Mouse (Mus musculus): Measurements from ENCODE around the gene Olig3. TPM values are rescaled to one million over a fixed set of nuclear protein-coding genes. Genes with fewer than 3 reads are reported as not detected.

Olig3 gene
- polyA plus RNA-seq, 1 experiment: 0.09 TPM

- TF ChIP-seq POLR2A (IDR thresholded peaks at IDR 0.05; ENCODE audit: control insufficient read depth, low read depth, low read length) (no peak), CTCF (IDR thresholded peaks at IDR 0.05; ENCODE audit: control insufficient read depth, insufficient read depth, insufficient replicate concordance, low read depth, low read length) (no peak)
- no peak overlapping the region for H3K27ac ChIP-seq (ENCODE audit: control insufficient read depth, insufficient read depth, low read depth, low read length)
- H3K27me3 ChIP-seq (ENCODE audit: control insufficient read depth, insufficient read depth, low read length): no peaks in the 10 kb centered on the region
- H3K4me1 ChIP-seq (ENCODE audit: control insufficient read depth, insufficient read depth, low read length): peaks cover 7% of the 10 kb centered on the region
- H3K4me3 ChIP-seq (ENCODE audit: control insufficient read depth, low read depth, low read length): no peak overlapping the region
- H3K36me3 ChIP-seq (ENCODE audit: control insufficient read depth, insufficient read depth, low read length): no peaks in the 10 kb centered on the region
Observed at GRCm38 (mm10) chr10:19355076-19355475, 1.3 kb upstream of the Olig3 start.

DNA sequence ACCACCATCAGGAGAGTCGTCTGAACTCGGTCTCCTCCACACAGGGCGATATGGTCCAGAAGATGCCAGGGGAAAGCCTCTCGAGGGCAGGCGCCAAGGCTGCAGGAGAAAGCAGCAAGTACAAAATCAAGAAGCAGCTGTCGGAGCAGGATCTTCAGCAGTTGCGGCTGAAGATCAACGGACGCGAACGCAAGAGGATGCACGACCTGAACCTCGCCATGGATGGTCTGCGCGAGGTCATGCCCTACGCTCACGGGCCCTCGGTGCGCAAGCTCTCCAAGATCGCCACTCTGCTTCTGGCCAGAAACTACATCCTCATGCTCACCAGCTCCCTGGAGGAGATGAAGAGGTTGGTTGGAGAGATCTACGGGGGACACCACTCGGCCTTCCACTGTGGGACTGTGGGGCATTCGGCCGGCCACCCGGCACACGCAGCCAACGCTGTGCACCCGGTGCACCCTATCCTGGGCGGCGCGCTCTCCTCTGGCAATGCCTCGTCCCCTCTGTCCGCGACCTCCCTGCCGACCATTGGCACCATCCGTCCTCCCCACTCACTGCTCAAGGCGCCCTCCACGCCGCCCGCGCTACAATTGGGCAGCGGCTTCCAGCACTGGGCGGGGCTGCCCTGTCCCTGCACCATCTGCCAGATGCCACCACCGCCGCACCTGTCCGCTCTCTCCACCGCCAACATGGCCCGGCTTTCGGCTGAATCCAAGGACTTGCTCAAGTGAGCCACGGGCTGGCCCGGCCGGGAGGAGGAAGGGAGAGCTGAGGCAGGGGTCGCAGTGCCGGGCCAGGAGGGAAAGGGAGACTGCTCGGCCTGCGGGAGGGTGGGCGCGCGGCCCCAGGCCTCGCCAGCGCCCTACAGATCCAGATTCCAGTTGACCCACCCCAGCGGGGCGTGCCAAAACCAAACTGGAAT is 648 bp downstream of the Olig3 start:
- Histone ChIP-seq H3K27me3 (ENCODE audit: control insufficient read depth, insufficient read depth, low read length) (no peaks in the 10 kb centered on the region; the same call in none of the 2 replicates), H3K4me3 (ENCODE audit: control insufficient read depth, low read depth, low read length) (no peak overlapping the region; the same call in 1 of the 2 replicates), H3K36me3 (ENCODE audit: control insufficient read depth, insufficient read depth, low read length) (no peaks in the 10 kb centered on the region), H3K27ac (ENCODE audit: control insufficient read depth, insufficient read depth, low read depth, low read length) (no peak overlapping the region), H3K4me1 (ENCODE audit: control insufficient read depth, insufficient read depth, low read length) (peaks cover 7% of the 10 kb centered on the region)
- no peak for TF ChIP-seq CTCF (IDR thresholded peaks at IDR 0.05; ENCODE audit: control insufficient read depth, insufficient read depth, insufficient replicate concordance, low read depth, low read length)
- TF ChIP-seq POLR2A (IDR thresholded peaks at IDR 0.05; ENCODE audit: control insufficient read depth, low read depth, low read length): no peak

- H3K36me3 ChIP-seq (ENCODE audit: control insufficient read depth, insufficient read depth, low read length): no peaks in the 10 kb centered on the region
- TF ChIP-seq CTCF (IDR thresholded peaks at IDR 0.05; ENCODE audit: control insufficient read depth, insufficient read depth, insufficient replicate concordance, low read depth, low read length) (no peak), POLR2A (IDR thresholded peaks at IDR 0.05; ENCODE audit: control insufficient read depth, low read depth, low read length) (no peak)
- peaks cover 7% of the 10 kb centered on the region for H3K4me1 ChIP-seq (ENCODE audit: control insufficient read depth, insufficient read depth, low read length)
- H3K4me3 ChIP-seq (ENCODE audit: control insufficient read depth, low read depth, low read length): no peak overlapping the region
- no peak overlapping the region for H3K27ac ChIP-seq (ENCODE audit: control insufficient read depth, insufficient read depth, low read depth, low read length)
- no peaks in the 10 kb centered on the region; the same call in none of the 2 replicates for H3K27me3 ChIP-seq (ENCODE audit: control insufficient read depth, insufficient read depth, low read length)
Observed at GRCm38 (mm10) chr10:19357848-19358247, 1.5 kb downstream of the Olig3 start.

GRCm38 (mm10) chr10:19360446-19361300 is 4.3 kb downstream of the Olig3 start:
- TF ChIP-seq POLR2A (IDR thresholded peaks at IDR 0.05; ENCODE audit: control insufficient read depth, low read depth, low read length) (no peak), CTCF (IDR thresholded peaks at IDR 0.05; ENCODE audit: control insufficient read depth, insufficient read depth, insufficient replicate concordance, low read depth, low read length) (no peak)
- peaks cover 7% of the 10 kb centered on the region for H3K4me1 ChIP-seq (ENCODE audit: control insufficient read depth, insufficient read depth, low read length)
- no peaks in the 10 kb centered on the region; the same call in none of the 2 replicates for H3K27me3 ChIP-seq (ENCODE audit: control insufficient read depth, insufficient read depth, low read length)
- H3K36me3 ChIP-seq (ENCODE audit: control insufficient read depth, insufficient read depth, low read length): no peaks in the 10 kb centered on the region
- H3K4me3 ChIP-seq (ENCODE audit: control insufficient read depth, low read depth, low read length): no peak overlapping the region
- no peak overlapping the region for H3K27ac ChIP-seq (ENCODE audit: control insufficient read depth, insufficient read depth, low read depth, low read length)

DNA sequence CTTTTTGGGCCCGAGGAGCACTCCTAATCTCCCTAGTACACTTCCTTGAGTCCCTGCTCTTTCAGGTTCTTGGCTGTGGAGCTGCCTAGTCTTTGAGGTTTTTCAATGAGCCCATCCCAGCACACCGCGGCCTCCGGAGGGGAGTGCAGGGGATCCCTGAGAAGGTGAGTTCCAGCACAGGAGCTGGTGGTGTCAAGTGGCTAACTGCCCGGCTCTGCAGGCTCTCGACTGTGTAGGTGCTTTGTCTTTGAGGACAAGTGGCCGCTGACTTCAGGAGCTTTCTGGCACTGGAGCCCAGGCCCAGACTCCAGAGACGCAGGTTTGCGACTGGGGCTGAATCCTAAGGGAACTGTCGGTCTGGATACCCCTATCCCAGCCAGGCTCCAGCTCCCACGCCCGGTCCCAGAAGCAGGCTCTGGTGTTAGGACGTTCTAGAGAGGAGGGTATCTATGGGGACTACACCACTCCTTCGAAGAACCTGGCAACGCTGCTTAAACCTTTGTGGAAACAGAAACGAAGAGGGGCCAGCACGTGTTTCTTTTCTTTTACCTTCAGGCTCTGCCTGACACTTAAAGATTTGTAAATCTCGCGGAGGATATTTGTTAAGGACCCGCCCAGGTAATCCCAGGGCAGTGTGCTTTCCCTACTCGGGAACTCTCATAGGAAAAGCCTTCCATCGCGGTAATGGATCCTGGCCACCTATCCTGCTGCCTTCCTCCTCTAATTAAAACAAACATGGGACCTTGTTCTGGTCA is 5.4 kb downstream of the Olig3 start:
- Histone ChIP-seq H3K4me1 (ENCODE audit: control insufficient read depth, insufficient read depth, low read length) (peaks cover 6% of the 10 kb centered on the region), H3K36me3 (ENCODE audit: control insufficient read depth, insufficient read depth, low read length) (no peaks in the 10 kb centered on the region), H3K4me3 (ENCODE audit: control insufficient read depth, low read depth, low read length) (no peak overlapping the region), H3K27ac (ENCODE audit: control insufficient read depth, insufficient read depth, low read depth, low read length) (no peak overlapping the region), H3K27me3 (ENCODE audit: control insufficient read depth, insufficient read depth, low read length) (no peaks in the 10 kb centered on the region; the same call in none of the 2 replicates)
- TF ChIP-seq CTCF (IDR thresholded peaks at IDR 0.05; ENCODE audit: control insufficient read depth, insufficient read depth, insufficient replicate concordance, low read depth, low read length): no peak
- no peak for TF ChIP-seq POLR2A (IDR thresholded peaks at IDR 0.05; ENCODE audit: control insufficient read depth, low read depth, low read length)

DNA sequence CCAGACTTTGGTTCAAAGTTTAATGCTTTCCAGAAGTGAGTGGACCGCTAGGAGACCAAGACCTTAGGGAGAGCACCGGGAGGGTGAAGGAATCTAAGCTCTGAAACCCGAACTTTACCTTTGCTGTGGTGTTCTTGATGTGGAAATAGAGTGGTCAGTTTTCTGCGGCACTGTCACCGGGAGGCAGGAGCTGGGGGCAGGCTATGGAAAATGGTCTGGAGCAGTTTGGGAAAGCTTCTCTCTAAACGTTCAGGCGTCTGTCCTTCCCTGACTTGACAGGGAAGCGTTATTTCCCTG is 5.9 kb downstream of the Olig3 start:
- no peak overlapping the region for H3K27ac ChIP-seq (ENCODE audit: control insufficient read depth, insufficient read depth, low read depth, low read length)
- peaks cover 2% of the 10 kb centered on the region for H3K4me1 ChIP-seq (ENCODE audit: control insufficient read depth, insufficient read depth, low read length)
- TF ChIP-seq CTCF (IDR thresholded peaks at IDR 0.05; ENCODE audit: control insufficient read depth, insufficient read depth, insufficient replicate concordance, low read depth, low read length) (no peak), POLR2A (IDR thresholded peaks at IDR 0.05; ENCODE audit: control insufficient read depth, low read depth, low read length) (no peak)
- no peaks in the 10 kb centered on the region for H3K36me3 ChIP-seq (ENCODE audit: control insufficient read depth, insufficient read depth, low read length)
- no peak overlapping the region for H3K4me3 ChIP-seq (ENCODE audit: control insufficient read depth, low read depth, low read length)
- H3K27me3 ChIP-seq (ENCODE audit: control insufficient read depth, insufficient read depth, low read length): no peaks in the 10 kb centered on the region; the same call in none of the 2 replicates
